Mouse (Mus musculus) urinary bladder, postnatal 36 days (tissue): ENCODE results near the gene Gga1.

Experiments
- DNase-seq, 2 experiments: peaks; one replicate each; pipeline ENCODE4 v3.0.0; 2022; ENCODE audit warnings: low spot score in 2 of 2, mixed read lengths in 1 of 2

Gene Gga1

DNA sequence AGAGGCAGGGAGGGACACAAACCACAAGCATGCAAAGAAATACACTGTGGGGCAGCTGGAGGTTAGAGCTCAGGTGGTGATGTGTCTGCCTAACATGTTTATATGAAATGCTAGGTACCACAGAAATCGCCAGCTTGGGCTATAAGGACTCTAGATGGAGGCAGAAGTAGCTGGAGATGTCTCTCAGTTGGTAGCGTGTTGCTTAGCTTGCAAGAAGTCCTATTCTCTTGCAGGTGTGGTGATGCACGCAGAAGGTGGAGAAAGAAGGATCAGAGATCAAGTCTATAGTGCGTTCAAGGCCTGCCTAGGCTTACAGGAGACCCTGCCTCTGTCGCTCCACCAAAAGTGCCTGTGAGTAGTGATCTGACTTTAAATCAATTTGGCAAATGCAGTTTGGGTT lies 1.5 kb upstream of the Gga1 start:
- DNase-seq: no peak

DNA sequence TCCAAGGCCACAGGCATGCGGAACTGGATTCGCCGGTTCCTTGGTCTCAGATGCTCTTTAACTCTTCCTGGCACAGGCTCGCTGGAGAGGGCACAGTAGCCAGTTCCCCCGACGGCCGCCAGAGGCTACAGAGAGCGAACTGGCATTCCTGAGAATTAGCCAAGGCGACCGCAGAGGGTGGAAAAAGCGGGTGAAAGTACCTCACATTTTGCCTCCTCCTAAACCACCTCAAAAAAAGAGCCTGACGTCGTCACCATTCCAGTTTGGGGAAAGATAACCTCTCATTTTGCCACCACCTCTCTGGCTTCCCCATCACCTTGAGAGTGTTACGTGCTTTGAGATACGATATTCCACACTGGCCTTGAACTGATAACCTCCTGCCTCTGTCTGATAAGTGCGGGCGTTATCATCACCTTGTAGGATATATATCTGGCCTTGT lies 713 bp upstream of the Gga1 start:
- DNase-seq: peak; percentile 90 to 91

DNA sequence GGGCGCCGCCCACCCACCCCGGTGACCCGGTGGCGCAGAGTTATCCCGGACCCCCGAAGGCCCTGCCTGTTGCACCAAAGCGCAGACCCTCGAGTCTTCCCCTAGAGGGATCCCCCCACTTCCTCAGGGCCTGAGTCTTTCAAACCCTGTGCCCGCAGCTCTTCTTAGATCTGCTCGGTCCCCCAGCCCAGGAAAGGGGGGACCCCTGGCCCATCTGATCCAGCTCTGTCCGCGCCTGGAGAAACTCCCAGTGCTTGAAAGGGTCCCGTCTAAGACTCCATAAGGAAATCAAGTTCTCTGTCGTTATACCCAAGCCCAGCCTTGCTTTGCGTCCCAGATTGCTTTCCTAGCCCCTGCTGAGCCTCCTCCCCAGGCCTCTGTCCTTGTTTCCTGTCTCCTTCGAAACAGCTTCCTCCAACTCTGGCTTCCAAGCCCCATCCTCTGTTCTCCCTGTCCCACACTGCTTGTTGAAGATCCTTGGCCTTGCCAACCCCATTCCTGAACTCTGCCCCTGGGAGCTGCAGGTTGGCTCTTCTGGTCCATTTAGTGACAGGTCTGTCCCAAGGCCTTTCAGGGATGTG lies 910 bp downstream of the Gga1 start:
- no peak for DNase-seq

DNA sequence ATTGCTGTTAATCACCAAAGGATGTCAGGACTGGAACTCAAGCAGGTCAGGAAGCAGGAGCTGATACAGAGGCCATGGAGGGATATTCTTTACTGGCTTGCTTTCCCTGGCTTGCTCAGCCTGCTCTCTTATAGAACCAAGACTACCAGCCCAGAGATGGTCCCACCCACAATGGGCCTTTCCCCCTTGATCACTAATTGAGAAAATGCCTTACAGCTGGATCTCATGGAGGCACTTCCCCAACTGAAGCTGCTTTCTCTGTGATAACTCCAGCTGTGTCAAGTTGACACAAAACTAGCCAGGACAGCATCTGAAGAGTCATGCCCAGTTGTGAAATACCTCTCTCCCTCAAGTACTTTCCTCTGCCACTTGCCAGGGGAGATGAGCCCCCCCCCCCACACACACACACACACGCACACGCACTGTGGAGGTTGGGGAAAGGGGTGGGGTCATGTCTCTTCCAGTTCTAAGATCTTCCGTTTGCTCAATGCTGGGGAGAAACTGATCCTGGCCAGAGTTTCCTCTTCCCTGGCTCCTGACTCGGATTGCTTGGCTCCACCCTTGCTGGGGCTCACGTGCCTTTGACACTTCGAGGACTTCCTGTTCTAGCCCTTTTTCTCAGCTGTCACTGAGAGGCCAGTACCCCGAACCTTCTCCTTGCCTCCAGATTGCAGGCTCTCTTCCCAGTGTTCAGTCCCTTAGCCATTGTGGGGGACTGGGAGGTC lies 2.0 kb downstream of the Gga1 start:
- DNase-seq: peak in 1 of 2 experiments; percentile 52

DNA sequence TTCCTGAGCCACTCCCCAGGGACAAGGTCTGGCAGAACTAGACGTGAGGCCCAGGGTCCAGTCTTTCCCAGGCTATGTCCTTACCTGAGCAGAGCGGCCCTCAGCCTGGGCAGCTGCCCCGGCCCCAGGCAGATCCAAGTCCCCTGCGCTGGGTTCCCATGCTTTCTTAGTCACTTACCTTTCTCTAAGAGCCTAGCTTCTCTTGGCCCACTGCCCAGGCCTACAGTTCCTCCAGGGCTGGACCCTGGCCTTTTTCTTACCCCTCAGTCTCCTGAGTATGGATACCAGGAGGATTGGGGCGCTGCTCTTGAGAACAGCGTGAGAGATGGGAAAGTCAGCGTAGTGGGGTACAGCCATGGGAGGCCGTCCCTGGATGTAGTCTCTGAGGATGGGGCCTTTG lies 3.4 kb downstream of the Gga1 start:
- no peak for DNase-seq

DNA sequence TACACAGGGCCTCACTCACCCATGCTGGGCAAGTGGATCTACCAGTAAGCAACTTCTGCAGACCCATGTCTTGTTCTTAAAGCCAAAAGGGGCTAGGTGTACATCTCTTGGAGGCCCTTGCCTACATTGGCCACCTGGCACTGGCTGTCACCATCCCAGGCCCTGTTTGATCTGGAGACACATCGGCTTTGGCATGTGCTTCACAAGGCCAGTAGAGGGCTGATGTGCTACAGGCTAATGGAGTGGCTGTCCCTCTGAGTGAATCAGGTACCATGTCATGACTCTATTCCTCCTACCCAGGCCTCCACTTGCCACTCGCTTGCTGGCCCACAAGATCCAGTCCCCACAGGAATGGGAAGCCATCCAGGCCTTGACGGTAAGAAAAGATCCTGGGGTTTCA lies 4.8 kb downstream of the Gga1 start:
- no peak for DNase-seq

DNA sequence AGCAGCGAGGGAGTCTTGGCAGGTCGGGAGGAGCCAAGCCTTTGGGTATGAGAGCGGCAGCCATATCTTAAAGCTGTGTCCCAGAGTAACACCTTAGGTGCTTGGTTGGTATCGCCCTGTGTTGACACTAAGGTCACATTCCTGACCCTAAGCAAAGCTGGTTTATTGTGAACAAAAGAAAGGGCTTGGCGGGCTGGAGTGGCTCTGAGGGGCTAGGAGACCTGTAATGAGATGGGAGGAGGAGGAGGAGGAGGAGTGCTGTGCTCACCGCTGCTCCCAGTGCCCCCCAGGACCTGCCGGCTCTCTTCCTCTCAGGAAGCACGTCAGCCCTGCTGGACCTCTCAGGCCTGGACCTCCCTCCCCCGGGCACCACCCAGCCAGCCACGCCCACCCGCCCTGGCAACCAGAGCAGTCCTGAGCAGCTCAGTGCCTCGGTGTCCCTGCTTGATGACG lies 12.4 kb downstream of the Gga1 start:
- DNase-seq: no peak

DNA sequence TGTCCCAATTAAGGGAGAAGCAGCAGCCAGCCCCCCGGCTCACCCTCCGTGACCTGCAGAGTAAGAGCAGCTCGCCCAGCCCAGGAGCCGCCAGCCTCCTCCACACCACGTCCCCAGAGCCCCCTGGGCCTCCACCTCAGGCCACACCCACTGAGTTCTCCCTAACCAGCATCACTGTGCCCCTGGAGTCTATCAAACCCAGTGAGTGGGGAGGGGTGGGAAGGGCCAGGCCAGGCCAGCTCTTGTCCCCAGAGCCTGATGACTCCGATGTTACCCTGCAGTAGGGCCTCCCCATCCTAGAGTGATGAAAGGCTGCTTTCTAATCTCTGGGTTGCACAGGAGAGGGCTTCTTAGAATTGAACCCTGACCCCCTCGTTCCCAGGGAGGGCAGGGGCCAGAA lies 15.4 kb downstream of the Gga1 start:
- no peak for DNase-seq

DNA sequence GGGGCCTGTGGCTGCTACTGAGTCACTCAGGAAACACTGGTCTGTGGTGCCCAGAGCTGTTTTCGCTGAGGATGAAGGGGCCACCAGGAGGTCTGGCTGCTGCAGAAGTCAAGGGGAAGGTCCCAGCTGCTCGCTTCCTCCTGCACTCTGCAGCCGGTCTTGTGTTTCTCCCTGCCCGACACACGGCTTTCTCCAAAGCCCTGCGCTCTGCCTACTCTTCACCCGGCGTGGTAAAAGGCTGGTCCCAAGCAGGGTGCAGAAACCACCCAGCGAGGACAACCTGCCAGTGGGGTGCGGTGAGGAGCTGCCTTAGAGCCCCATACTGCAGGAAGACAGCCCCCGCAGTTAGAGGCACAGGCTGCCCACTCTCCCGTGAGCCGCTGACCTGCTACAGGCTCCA lies 17.7 kb downstream of the Gga1 start:
- no peak for DNase-seq

DNA sequence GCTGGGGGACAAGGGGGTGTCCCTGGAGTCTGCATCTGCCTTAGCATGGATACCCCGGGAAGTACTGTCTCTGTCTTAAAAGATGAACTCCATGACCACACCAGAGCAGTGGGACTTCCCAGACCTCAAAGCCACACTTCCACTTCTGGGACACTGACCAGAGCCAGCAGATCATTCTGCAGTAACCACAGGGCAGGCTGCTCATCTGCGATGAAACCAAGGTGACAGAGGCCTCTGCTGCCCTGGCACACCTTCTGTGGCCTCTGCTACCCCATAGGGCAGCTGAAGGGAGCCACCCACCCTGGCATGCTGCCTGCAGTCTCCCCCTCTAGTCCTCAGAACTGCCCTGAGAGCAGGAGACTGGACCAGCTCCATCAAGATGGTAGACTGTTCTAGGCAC lies 18.8 kb downstream of the Gga1 start:
- DNase-seq: no peak

DNA sequence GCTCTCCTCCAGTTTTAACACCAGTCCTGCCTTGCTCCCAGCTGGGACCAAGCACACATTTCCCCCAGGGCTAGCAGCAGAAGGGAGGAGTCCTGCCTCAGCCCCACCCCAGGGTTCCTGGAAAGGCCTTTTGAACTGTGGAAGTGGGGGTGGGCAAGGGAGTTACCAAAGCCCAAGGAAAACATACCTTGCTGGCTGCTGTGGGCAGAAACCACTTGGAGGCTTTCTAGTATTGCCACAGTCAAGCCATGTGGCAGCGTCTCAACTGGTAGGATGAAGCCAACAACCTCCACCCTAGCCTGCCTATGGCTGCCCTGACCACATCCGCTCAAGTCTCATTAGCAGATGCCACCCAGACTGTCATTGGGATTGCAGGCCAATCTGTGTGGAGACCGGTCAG lies 19.2 kb downstream of the Gga1 start:
- no peak for DNase-seq

DNA sequence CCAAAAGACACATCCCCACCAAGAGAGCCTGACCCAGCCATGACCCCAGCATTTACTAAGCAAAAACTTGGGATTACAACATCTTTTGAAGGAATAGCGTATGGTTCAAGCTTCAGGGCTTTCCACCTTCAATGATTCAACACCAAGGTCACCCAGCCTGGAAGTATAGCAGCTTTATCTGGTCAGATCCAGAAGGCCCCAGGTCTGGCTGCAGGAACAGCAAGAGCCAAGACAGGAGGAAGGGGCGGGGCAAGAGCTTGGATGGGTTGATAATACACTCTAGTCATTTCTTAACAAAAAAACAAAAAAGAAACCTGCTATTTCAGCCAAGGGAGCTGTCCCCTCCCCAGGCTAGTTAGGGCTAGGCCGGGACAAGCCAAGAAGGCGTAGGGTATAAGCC lies 20.5 kb downstream of the Gga1 start:
- DNase-seq: no peak

DNA sequence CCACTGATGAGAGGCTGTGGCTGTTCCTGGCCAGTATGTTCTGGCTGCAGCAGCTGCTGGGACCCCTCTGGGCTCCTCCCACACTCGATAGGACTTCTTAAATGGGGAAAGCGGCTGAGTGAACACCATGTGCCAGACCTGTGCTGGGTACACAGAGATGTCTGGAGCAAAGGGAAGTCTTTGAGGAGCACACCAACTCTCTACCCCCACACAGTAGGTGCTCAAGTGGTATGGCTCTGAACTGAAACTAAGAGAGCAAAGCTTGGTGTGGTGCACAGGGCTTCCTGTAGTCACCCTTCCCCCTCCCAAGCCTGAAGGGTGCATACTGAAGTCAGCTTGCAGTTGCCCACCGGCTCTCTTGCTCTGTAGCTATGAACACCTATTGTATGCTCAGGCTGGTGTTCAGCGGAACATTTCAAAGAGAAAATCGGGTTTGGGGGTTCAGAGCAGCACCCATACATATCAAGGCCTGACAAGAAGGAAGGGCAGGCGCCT lies 21.6 kb downstream of the Gga1 start:
- DNase-seq: no peak

DNA sequence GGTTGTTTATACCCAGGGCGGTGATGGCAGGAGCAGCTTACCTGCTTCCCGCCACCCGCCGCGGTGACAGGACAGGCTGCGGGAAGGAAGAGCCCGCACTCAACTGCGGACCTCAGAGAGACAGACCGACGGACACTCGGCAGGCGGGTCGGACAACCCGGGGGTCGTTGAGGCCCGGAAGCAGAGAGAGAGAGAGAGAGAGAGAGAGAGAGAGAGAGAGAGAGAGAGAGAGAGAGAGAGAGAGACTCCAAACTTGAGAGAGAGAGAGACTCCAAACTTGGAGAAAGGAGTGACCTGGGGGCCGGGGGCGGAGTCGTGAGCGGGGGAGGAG lies 22.4 kb downstream of the Gga1 start, which contains the start of gene Gm49510:
Gene Gm49510, plus strand, starts transcription at position 259 of the 331 bp plus-strand sequence.
- no peak for DNase-seq

DNA sequence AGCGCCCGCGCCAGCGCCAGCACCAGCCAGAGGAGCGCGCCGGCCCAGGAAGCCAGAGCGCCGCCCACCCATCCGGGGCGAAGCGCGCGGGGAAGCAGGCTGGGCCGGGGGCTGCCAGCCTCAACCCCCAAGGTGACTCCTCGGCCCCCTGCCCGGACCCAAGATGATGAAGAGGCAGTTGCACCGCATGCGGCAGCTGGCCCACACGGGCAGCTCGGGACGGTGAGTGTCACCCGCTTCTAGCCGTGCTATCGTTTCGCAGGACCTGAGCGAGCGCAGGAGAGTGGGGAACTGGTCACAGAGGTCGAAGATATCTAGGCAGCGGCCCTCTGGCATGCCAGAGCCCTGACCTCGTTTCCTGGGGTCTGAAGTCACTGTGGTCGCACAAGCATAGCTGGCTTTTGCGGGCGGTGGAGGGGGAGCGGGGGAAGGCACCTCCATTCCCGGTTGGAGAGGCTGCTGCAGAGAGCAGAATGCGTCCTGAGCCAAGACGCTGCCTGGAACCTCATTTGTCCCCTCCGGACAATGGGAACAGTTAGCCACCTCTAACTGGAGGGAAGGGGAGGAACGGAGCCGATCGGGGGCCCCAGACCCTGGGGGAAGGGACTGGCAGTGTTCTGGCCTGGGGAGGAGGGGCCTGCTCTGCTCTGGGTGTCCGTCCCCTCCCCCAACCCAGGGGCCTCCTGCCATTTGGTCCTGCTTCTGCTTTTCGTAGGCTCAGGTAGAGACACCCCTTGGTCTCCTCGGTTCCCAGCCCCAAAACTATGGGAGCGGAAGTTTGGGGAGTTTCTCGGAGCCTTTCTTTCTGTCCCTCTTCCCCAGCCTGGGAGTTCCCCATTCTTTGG lies 23.0 kb downstream of the Gga1 start, which contains the start of gene Sh3bp1:
Gene Sh3bp1, plus strand, starts transcription at position 29 of the 845 bp plus-strand sequence.
- peak; percentile 51 to 72 for DNase-seq

DNA sequence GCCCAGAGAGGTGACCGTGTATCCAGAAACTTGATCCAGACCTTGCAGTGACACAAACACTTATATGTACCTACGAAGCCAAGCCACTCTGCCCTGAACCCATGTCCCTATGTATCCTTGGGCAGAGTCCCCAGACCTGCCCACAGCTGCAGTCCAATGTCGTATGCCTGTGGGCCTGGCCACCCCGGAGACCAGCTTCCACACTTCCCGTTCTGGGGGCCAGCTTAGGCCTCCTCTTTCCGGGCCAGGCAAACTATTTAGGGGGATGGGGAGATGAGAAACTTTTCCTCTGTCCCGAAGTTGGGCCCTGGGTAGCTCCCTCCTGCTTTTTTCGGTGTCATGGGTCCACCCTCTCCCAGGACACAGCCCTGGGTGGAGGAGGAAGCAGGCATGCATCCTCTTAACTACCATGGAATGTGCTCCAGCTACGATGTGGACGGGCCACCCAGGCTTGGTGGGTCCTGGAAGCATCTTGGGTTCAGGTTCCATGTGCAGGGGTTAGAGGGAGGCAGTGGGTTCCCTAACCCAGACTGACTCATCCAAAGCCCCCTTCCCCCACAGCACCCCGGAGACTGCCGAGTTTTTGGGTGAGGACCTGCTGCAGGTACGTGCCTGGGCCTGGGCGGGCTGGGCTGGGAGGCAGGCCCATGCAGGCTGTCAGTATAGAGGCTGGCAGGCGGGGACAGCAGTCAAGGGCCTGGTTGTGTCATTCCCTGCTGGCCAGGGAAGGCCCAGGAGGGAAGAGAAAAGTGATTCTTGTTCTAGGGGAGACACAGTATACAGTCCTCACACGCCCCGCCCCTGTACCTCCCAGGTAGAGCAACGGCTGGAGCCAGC lies 23.8 kb downstream of the Gga1 start:
- DNase-seq: peak; percentile 47 to 49

DNA sequence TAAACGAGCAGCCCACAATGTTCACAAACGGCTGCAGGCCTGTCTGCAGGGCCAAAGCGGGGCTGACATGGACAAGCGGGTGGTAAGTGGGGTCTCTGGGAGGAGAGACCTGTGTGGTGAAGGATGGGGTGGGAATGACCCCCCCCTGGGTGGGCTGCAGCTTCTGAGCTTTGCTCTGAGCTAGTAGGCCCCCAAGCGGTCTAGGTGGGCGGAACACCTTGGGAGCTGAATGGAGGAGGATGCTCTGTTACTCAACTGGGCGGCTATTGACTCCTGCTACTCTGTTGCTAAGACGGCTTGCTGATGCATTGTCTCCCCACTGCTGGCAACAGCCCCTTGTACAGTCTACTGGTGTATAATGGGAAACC lies 24.4 kb downstream of the Gga1 start:
- DNase-seq: no peak

DNA sequence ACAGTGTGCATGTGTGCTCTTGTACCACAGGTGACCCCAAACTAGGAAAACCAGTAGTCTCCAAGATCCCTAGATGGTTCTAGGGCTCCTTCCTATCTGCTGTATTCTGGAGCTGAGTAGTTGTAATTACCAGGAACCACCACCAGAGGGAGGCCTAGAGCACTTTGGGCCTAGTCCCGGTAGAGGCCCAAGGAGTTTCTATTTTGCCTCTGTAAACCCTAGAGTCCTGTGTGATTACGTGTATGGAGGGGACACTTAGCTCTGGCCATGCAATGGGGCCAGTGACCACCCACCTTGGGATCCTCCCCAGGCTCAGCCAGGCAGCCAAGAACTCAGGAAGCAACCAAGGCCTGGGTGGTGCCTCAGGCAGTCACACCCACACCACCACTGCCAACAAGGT lies 26.3 kb downstream of the Gga1 start:
- DNase-seq: peak; percentile 70 to 79

DNA sequence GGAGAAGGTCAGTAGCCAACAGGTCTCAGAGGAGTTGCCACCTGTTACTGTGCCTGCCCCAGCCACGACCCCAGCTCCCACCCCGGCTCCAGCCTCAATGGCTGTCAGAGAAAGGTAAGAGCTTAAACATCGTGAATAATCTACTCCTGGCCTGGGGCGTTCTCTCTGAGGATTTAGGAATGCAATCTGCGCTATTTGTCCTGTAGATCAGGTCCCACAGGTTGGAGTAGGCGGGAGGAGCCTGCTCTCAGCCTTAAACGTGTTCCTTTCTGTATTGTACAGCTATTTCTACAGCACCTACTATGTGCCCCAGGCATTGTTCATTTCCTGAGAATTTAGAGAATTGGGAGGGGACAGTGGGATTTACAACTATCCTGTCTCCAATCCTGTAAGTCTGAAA lies 31.4 kb downstream of the Gga1 start:
- no peak for DNase-seq

DNA sequence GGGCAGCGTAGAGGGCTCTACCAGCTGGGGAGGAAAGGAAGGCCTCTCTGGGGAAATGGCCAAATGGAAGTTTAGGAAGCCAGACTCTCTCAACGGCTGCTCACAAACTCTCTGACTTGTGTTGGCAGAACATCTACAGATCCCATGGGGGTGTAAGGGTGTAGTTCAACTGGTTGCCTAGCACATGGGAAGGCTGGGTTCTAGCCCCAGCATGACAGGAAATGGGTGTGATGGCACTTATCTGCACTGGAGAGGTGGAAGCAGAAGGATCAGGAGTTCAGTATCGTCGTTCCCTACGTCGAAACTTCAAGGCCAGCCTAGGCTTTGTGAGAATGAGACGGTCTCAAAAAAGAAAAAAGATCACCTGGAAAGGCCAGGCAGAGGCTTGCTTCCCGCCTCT lies 32.0 kb downstream of the Gga1 start:
- DNase-seq: no peak

DNA sequence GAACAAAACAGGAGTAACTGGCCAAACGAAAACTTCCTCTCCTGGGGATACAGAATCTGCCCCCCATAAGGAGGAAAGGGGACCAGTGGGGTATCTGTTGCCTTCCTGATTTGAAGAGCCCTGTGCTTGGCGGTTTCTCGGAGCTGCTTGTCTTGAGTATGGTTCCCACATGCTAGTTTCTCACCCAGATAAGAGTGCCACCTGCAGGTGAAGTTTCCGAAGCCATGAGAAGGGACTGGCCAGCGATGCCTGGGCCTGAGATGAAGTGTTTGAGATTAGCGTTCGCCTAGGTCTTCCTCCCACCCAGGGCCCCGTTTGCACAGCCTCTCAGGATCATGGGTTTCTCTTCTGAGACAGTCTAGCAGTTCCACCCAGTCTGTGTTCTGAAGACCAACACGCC lies 35.0 kb downstream of the Gga1 start:
- DNase-seq: no peak

DNA sequence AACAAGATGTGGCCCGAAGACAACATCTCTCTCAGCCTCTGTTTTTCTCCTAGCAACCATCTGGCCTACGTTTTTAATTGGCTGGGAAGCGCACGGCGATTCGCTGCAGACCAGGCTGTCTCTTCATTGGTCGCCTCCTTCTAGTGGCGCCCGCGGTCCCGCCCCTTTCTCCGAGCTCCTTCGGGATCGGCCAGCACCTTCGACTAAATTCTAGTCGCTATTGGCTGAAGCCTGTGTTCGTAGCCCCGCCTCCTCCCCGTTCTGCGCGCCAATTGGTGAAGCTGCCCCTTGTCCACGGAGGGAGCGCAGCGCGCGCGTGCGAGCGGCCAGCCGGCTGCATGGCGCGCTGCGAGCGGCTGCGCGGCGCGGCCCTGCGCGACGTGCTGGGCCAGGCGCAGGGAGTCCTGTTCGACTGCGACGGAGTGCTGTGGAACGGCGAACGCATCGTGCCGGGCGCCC lies 36.7 kb downstream of the Gga1 start, which contains the start of gene Pdxp:
Gene Pdxp, plus strand, starts transcription at position 288 of the 459 bp plus-strand sequence.
- DNase-seq: peak; percentile 82 to 91
